Mouse (Mus musculus) midbrain, postnatal 0 days (tissue): Measurements from ENCODE around the gene Pemt. TPM values are rescaled to one million over a fixed set of nuclear protein-coding genes. Genes with fewer than 3 reads are reported as not detected.

Experiments
- ATAC-seq: fragments of 200-750 bp; cut with Nextera tagmentation; 2 replicates; pipeline ENCODE4 v1.8.0; 2017; ENCODE audit warnings: moderate number of reproducible peaks, mild to moderate bottlenecking, moderate TSS enrichment, moderate library complexity; ENCODE audit not compliant: low FRiP score
- DNase-seq: peaks from one replicate; pipeline ENCODE4 v3.0.0-alpha.2; 2015; ENCODE audit warnings: low spot score
- H3K27ac ChIP-seq: fragments of 300-500 bp; sonication (generic); 2 replicates; pipeline ENCODE4 v1.5.1; 2014; ENCODE audit warnings: low read depth, mild to moderate bottlenecking, low read length, mixed read lengths
- H3K27me3 ChIP-seq: fragments of 300-500 bp; sonication (generic); 2 replicates; pipeline ENCODE4 v1.6.1; 2014; ENCODE audit warnings: low read length, control low read depth, mixed read lengths; ENCODE audit not compliant: insufficient read depth
- H3K36me3 ChIP-seq: fragments of 300-500 bp; sonication (generic); 2 replicates; pipeline ENCODE4 v1.6.1; 2014; ENCODE audit warnings: low read length, control low read depth, mixed read lengths; ENCODE audit not compliant: insufficient read depth
- H3K4me1 ChIP-seq: fragments of 300-500 bp; sonication (generic); 2 replicates; pipeline ENCODE4 v1.6.1; 2014; ENCODE audit warnings: mild to moderate bottlenecking, control low read depth, antibody characterized with exemption, low read length, mixed read lengths; ENCODE audit not compliant: insufficient read depth
- H3K4me2 ChIP-seq: fragments of 300-500 bp; sonication (generic); 2 replicates; pipeline ENCODE4 v1.6.1; 2014; ENCODE audit warnings: low read depth, mild to moderate bottlenecking, low read length, mixed read lengths; ENCODE audit not compliant: poor library complexity, severe bottlenecking
- H3K4me3 ChIP-seq: fragments of 300-500 bp; sonication (generic); 2 replicates; pipeline ENCODE4 v1.5.1; 2014; ENCODE audit warnings: low read depth, mild to moderate bottlenecking, low read length, moderate library complexity
- H3K9ac ChIP-seq: fragments of 300-500 bp; sonication (generic); replicated peaks from 2 replicates; pipeline ENCODE4 v1.6.1; 2014; ENCODE audit warnings: mild to moderate bottlenecking, low read length, moderate library complexity, mixed read lengths; ENCODE audit not compliant: poor library complexity, severe bottlenecking
- H3K9me3 ChIP-seq: fragments of 300-500 bp; sonication (generic); 2 replicates; pipeline ENCODE4 v1.6.1; 2016; ENCODE audit warnings: low read length, control low read depth
- CTCF ChIP-seq: IDR thresholded peaks from 2 replicates; pipeline ENCODE4 v1.5.1; 2016; ENCODE audit warnings: antibody characterized with exemption, mild to moderate bottlenecking
- WGBS: fragments of 180-500 bp; shearing (Covaris S2); extraction: QIAGEN DNeasy Blood & Tissue Kit; methylation state at CpG from one replicate; pipeline ENCODE4 v1.1.7; 2014; 5-methylcytosine and 5-hydroxymethylcytosine counted together
- polyA plus RNA-seq: library from polyadenylated mRNA; unstranded; fragments of >200 nt; fragmentation: Nextera tagmentation; extraction: Ambion mirVana; gene quantifications from 2 replicates; pipeline ENCODE4 v1.2.1, GENCODE M21; 2015
- total RNA-seq: library from RNA; depleted of rRNA; stranded (reverse); fragments of >200 nt; gene quantifications from 2 replicates; pipeline ENCODE4 v1.2.3, GENCODE M21; 2014

The Pemt gene
- total and polyA plus RNA-seq, 2 experiments from 2014 or later, result 10.9 to 12.7 TPM

DNA sequence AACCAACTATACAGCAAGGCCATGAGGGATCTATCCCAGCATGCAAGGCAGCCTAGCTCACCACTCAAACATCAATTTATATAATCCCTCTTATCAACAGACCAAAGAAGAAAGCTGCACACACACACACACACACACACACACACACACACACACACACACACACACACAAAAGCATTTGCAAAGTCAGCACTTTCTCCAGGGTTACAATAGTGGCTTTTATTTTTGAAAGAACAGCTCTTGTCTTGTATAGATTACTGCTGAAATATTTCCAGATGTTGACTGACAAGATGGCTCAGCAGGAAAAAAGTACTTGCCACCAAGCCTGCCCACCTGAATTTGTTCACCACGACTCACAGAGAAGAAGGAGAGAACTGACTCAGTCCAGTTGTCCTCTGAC, 19.0 kb upstream of the Pemt start:
- Histone ChIP-seq H3K36me3 (no peaks in the 10 kb centered on the region), H3K4me2 (no peak overlapping the region), H3K27me3 (no peaks in the 10 kb centered on the region), H3K4me3 (no peak overlapping the region), H3K27ac (no peak overlapping the region), H3K9me3 (no peaks in the 10 kb centered on the region), H3K4me1 (no peaks in the 10 kb centered on the region), H3K9ac (no peak overlapping the region)
- ATAC-seq (no peak), DNase-seq (no peak)
- 55% methylated on average over 1 of the region's 1 CpGs for WGBS
- no peak for TF ChIP-seq CTCF

DNA sequence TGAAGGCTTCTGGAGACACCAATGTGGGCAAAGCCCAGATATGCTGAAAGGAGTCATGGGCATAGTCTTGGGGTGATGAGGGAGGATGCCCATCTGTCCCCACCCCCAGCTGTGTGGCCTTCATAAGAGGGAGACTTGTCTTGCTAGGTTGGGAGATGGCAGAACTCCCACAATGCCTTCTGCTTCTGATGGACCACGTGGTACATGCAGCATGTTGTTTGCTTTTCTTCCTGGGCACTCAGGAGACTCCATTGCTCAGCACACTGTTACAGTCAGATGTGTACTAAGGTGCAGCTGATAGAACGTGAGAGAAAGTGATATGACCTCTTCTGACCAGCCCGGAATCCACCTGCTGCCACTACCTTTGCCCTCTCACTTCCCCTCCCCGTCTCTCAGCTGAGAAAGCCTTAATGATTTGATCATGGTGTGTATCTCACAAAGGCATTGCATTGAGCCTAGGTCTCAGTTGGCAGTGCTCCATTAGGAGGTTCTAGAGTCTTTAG, 15.3 kb upstream of the Pemt start:
- 81% methylated on average over 4 of the region's 4 CpGs for WGBS
- Histone ChIP-seq H3K4me2 (no peak overlapping the region), H3K9me3 (no peaks in the 10 kb centered on the region), H3K4me1 (no peaks in the 10 kb centered on the region), H3K27ac (no peak overlapping the region), H3K9ac (no peak overlapping the region), H3K27me3 (no peaks in the 10 kb centered on the region), H3K36me3 (no peaks in the 10 kb centered on the region), H3K4me3 (no peak overlapping the region)
- no peak for TF ChIP-seq CTCF
- DNase-seq (no peak), ATAC-seq (no peak)

DNA sequence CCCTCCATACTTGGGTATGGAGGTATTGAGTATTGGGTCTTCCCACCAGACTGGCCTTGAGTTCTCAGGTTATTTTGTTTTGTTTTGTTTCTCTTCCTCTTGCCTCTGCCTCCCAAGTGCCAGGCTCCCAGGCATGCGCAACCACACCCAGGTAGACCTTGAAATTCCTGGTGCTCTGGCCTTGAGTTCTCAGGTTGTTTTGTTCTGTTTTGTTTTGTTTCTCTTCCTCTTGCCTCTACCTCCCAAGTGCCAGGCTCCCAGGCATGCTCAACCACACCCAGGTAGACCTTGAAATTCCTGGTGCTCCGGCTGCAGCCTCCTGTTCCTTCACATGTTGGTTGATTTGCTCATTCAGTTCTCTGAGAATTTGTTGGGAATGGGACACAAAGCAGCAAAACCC, 13.7 kb upstream of the Pemt start:
- no peak for TF ChIP-seq CTCF
- H3K4me1 ChIP-seq, result no peaks in the 10 kb centered on the region
- no peak overlapping the region for H3K4me3 ChIP-seq
- no peak overlapping the region for H3K27ac ChIP-seq
- no peak overlapping the region for H3K4me2 ChIP-seq
- no peaks in the 10 kb centered on the region for H3K27me3 ChIP-seq
- H3K36me3 ChIP-seq, result no peaks in the 10 kb centered on the region
- 100% methylated on average over 2 of the region's 2 CpGs for WGBS
- H3K9ac ChIP-seq, result no peak overlapping the region
- ATAC-seq, result no peak
- no peaks in the 10 kb centered on the region for H3K9me3 ChIP-seq
- no peak for DNase-seq

DNA sequence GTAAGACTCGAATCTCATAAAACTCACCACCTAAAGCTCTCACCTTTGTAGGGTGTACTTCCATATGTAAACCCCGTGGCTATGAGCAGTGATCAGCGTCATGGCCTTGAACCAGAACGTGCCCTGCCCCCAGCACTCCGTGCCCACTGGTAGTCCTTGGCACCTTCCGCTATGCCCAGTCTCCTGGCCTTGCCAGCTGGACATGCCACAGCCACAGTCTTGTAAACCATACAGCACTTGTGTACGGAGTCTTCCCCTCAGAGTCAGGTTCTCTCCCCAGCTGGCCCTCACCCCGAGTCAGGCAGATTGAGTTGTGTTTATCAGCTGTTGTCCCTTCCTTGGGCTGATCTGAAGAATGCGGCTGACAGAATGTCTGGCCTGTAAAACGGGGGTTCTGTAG, 12.2 kb upstream of the Pemt start:
- 84% methylated on average over 10 of the region's 10 CpGs for WGBS
- Histone ChIP-seq H3K27me3 (no peaks in the 10 kb centered on the region), H3K9me3 (no peaks in the 10 kb centered on the region), H3K4me3 (no peak overlapping the region), H3K36me3 (no peaks in the 10 kb centered on the region), H3K4me1 (no peaks in the 10 kb centered on the region), H3K4me2 (no peak overlapping the region), H3K27ac (no peak overlapping the region), H3K9ac (no peak overlapping the region)
- TF ChIP-seq CTCF, result no peak
- no peak for ATAC-seq
- DNase-seq, result no peak

DNA sequence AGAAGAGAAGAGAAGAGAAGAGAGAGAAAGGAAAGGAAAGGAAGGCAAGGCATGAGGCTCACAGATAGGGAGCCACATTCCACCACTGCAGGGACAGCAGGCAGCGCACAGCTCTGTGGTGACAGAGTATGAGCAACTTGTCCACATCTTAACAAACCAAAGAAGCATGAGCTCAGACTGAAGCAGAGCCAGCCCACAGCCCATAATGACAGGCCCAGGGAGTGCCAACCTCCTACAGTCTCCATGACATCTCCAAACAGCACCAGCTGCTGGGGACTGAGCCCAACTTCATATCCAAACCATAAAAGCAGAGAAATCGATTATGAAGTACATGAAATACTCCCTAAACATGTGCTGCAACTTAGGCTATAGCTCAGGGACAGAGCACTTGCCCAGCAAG, 11.7 kb upstream of the Pemt start:
- H3K4me1 ChIP-seq, result no peaks in the 10 kb centered on the region
- no peak for TF ChIP-seq CTCF
- ATAC-seq (no peak), DNase-seq (peak; percentile 12)
- no peak overlapping the region for H3K9ac ChIP-seq
- no peaks in the 10 kb centered on the region for H3K27me3 ChIP-seq
- 68% methylated on average over 2 of the region's 2 CpGs for WGBS
- no peak overlapping the region for H3K4me3 ChIP-seq
- H3K36me3 ChIP-seq, result no peaks in the 10 kb centered on the region
- H3K9me3 ChIP-seq, result no peaks in the 10 kb centered on the region
- no peak overlapping the region for H3K4me2 ChIP-seq
- no peak overlapping the region for H3K27ac ChIP-seq

DNA sequence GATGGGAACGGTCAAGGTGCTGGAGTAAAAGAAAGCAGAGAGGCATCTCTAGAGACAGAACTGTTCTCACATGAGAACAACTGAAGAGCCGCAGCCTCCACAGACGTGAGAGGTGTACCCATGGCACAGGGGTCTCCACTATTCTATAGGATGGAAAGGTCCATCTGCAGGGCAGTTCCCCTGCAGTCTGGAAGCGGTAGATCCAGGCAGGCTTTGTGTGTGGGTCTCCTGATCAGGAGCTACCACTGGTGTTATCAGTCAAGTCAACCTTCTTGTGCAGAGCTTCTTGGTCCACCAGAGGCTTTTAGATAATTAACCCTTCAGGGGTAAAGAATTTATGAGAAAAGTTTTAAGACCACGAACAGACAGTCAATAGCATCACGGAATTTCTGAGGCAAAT, 10.2 kb upstream of the Pemt start:
- no peaks in the 10 kb centered on the region for H3K36me3 ChIP-seq
- H3K4me2 ChIP-seq, result no peak overlapping the region
- H3K9ac ChIP-seq, result no peak overlapping the region
- no peak overlapping the region for H3K4me3 ChIP-seq
- H3K4me1 ChIP-seq, result no peaks in the 10 kb centered on the region
- TF ChIP-seq CTCF, result no peak
- no peak for DNase-seq
- WGBS, result 83% methylated on average over 6 of the region's 6 CpGs
- H3K27me3 ChIP-seq, result no peaks in the 10 kb centered on the region
- no peak for ATAC-seq
- H3K9me3 ChIP-seq, result no peaks in the 10 kb centered on the region
- H3K27ac ChIP-seq, result no peak overlapping the region

DNA sequence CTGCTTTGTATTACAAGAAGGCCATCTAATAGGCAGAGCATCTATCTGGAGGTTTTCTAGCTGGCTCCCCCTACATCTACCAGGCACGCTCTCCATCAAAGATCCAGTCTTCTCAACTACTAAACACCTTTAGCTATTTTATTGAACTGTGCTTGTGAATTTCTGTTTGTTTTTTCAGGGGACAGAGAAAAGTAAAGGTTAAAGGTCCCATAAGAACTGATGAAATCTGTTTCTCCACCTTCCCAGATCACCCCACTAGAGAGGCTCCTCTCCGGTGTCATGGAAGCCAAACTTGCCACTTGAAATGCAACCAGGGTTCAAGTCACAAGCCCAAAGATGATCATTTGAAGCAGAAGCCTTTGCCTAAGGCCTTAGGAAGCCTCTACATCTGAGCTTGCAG, 2.6 kb upstream of the Pemt start:
- TF ChIP-seq CTCF, result no peak
- WGBS, result 93% methylated on average over 2 of the region's 2 CpGs
- Histone ChIP-seq H3K9me3 (no peaks in the 10 kb centered on the region), H3K4me1 (no peaks in the 10 kb centered on the region), H3K4me3 (no peak overlapping the region), H3K9ac (no peak overlapping the region), H3K27me3 (no peaks in the 10 kb centered on the region), H3K27ac (no peak overlapping the region), H3K4me2 (no peak overlapping the region), H3K36me3 (no peaks in the 10 kb centered on the region)
- DNase-seq (no peak), ATAC-seq (no peak)
